Mouse (Mus musculus) telencephalon, adult 2 months (tissue): ENCODE measurements around the gene Prpsap2.

ENCODE experiments used
- DNase-seq: peaks from one replicate; pipeline ENCODE4 v3.0.0-alpha.2; 2011; ENCODE audit warnings: low read depth, low spot score

Gene Prpsap2

GRCm38 (mm10) chr11:61715130-61715529 lies 46.8 kb downstream of the Prpsap2 start:
- no peak for DNase-seq

GRCm38 (mm10) chr11:61714346-61715117 lies 47.4 kb downstream of the Prpsap2 start:
- peak; percentile 63 for DNase-seq

GRCm38 (mm10) chr11:61713157-61713855 lies 48.6 kb downstream of the Prpsap2 start:
- DNase-seq, result no peak

GRCm38 (mm10) chr11:61708928-61709327 lies 53.0 kb downstream of the Prpsap2 start:
- DNase-seq, result no peak

GRCm38 (mm10) chr11:61706232-61706631 lies 55.7 kb downstream of the Prpsap2 start:
- no peak for DNase-seq

- DNase-seq, result no peak
Observed at GRCm38 (mm10) chr11:61705581-61705980, 56.3 kb downstream of the Prpsap2 start.

GRCm38 (mm10) chr11:61702494-61702893 lies 59.4 kb downstream of the Prpsap2 start:
- DNase-seq, result no peak

GRCm38 (mm10) chr11:61701696-61702095 lies 60.2 kb downstream of the Prpsap2 start:
- DNase-seq, result no peak

GRCm38 (mm10) chr11:61699933-61700332 lies 62.0 kb downstream of the Prpsap2 start:
- no peak for DNase-seq

GRCm38 (mm10) chr11:61699460-61699859 lies 62.4 kb downstream of the Prpsap2 start:
- no peak for DNase-seq

GRCm38 (mm10) chr11:61698852-61699251 lies 63.0 kb downstream of the Prpsap2 start:
- no peak for DNase-seq

- DNase-seq, result no peak
Observed at GRCm38 (mm10) chr11:61692996-61693395, 68.9 kb downstream of the Prpsap2 start.

GRCm38 (mm10) chr11:61687595-61687994 lies 74.3 kb downstream of the Prpsap2 start:
- DNase-seq, result no peak

GRCm38 (mm10) chr11:61686906-61687453 lies 74.9 kb downstream of the Prpsap2 start:
- DNase-seq, result no peak

GRCm38 (mm10) chr11:61686141-61686540 lies 75.7 kb downstream of the Prpsap2 start:
- DNase-seq, result no peak

- DNase-seq, result no peak
Observed at GRCm38 (mm10) chr11:61685119-61685725, 76.7 kb downstream of the Prpsap2 start.

GRCm38 (mm10) chr11:61683907-61684731 lies 77.8 kb downstream of the Prpsap2 start, which contains the start of gene Fam83g:
Fam83g (plus strand) TSS chr11:61684091.
- DNase-seq, result no peak
